ENCODE assay signal across 8 mouse cellular contexts in genomic region chr13:9198728-9199464, GRCm38 (mm10).
DNase-seq lines count a peak whose midpoint lies in the region; ATAC-seq lines count a peak whose summit lies in the region.

No protein-coding gene starts in this region.

- intact Hi-C loops in heart, postnatal 14 days (cut with DNase I) = no loop called here

- 35% methylated on average over 19 of the region's 19 CpGs for WGBS in heart, embryonic 10.5 days
- 42% methylated on average over 19 of the region's 19 CpGs for WGBS in embryonic facial prominence, embryonic 10.5 days
- WGBS in kidney, embryonic 16.5 days = 32% methylated on average over 19 of the region's 19 CpGs

- H3K4me3 ChIP-seq in heart, embryonic 10.5 days = peak overlapping the region; percentile 44
- H3K4me3 ChIP-seq in embryonic facial prominence, embryonic 10.5 days = peak overlapping the region; percentile 37
- H3K4me3 ChIP-seq in kidney, embryonic 16.5 days (ENCODE audit: low read length) = no peak overlapping the region

- DNase-seq in heart, embryonic 10.5 days (ENCODE audit: low spot score) = no peak
- no peak for DNase-seq in heart, postnatal 14 days
- DNase-seq in embryonic facial prominence, embryonic 10.5 days (ENCODE audit: low spot score) = peak; percentile 29
- no peak for DNase-seq in layer of hippocampus, adult 9-11 months
- no peak for DNase-seq in urinary bladder, adult 2 months (ENCODE audit: low spot score)
- DNase-seq in right cerebral cortex, adult 18-20 months = no peak

- peak overlapping the region; percentile 44 for H3K4me2 ChIP-seq in kidney, embryonic 16.5 days (replicated peaks; ENCODE audit: low read depth, low read length)

- no peaks in the 10 kb centered on the region for H3K36me3 ChIP-seq in heart, embryonic 10.5 days
- no peaks in the 10 kb centered on the region for H3K36me3 ChIP-seq in embryonic facial prominence, embryonic 10.5 days (replicated peaks)
- no peaks in the 10 kb centered on the region for H3K36me3 ChIP-seq in kidney, embryonic 16.5 days (ENCODE audit: insufficient read depth, low read length)

- H3K9me3 ChIP-seq in heart, embryonic 10.5 days = no peaks in the 10 kb centered on the region
- H3K9me3 ChIP-seq in embryonic facial prominence, embryonic 10.5 days = no peaks in the 10 kb centered on the region
- H3K9me3 ChIP-seq in kidney, embryonic 16.5 days (ENCODE audit: low read length) = no peaks in the 10 kb centered on the region

- H3K27me3 ChIP-seq in heart, embryonic 10.5 days (ENCODE audit: insufficient read depth, poor library complexity, severe bottlenecking) = no peaks in the 10 kb centered on the region
- H3K27me3 ChIP-seq in embryonic facial prominence, embryonic 10.5 days (replicated peaks; ENCODE audit: low read depth, poor library complexity, severe bottlenecking) = 0 out of 2 replicates have a peak, but pooled peaks cover 3% of the 10 kb centered on the region
- H3K27me3 ChIP-seq in kidney, embryonic 16.5 days (ENCODE audit: insufficient read depth, low read length) = no peaks in the 10 kb centered on the region

- ATAC-seq in kidney, embryonic 16.5 days (ENCODE audit: low FRiP score, low TSS enrichment) = peak; percentile 89
- ATAC-seq in megakaryocyte-erythroid progenitor cell, adult 5-6 weeks (replicated peaks; ENCODE audit: low FRiP score, low TSS enrichment, poor library complexity, severe bottlenecking) = peak; percentile 94

- H3K27ac ChIP-seq in heart, embryonic 10.5 days = no peak overlapping the region
- H3K27ac ChIP-seq in embryonic facial prominence, embryonic 10.5 days (replicated peaks) = no peak overlapping the region
- no peak overlapping the region for H3K27ac ChIP-seq in kidney, embryonic 16.5 days (ENCODE audit: low read length)

- peaks cover 7% of the 10 kb centered on the region; the same call in 1 of the 2 replicates for H3K4me1 ChIP-seq in heart, embryonic 10.5 days
- peaks cover 11% of the 10 kb centered on the region for H3K4me1 ChIP-seq in embryonic facial prominence, embryonic 10.5 days
- H3K4me1 ChIP-seq in kidney, embryonic 16.5 days (ENCODE audit: insufficient read depth, low read length) = peaks cover 10% of the 10 kb centered on the region; the same call in 1 of the 2 replicates

- no peak overlapping the region for H3K9ac ChIP-seq in kidney, embryonic 16.5 days (replicated peaks; ENCODE audit: low read length)
